Mouse (Mus musculus) lung, postnatal 25 days (tissue): ENCODE measurements around the gene Luc7l.

Experiments used
- DNase-seq: peaks from one replicate; pipeline ENCODE4 v3.0.0; 2022; ENCODE audit warnings: low spot score

The Luc7l gene

DNA sequence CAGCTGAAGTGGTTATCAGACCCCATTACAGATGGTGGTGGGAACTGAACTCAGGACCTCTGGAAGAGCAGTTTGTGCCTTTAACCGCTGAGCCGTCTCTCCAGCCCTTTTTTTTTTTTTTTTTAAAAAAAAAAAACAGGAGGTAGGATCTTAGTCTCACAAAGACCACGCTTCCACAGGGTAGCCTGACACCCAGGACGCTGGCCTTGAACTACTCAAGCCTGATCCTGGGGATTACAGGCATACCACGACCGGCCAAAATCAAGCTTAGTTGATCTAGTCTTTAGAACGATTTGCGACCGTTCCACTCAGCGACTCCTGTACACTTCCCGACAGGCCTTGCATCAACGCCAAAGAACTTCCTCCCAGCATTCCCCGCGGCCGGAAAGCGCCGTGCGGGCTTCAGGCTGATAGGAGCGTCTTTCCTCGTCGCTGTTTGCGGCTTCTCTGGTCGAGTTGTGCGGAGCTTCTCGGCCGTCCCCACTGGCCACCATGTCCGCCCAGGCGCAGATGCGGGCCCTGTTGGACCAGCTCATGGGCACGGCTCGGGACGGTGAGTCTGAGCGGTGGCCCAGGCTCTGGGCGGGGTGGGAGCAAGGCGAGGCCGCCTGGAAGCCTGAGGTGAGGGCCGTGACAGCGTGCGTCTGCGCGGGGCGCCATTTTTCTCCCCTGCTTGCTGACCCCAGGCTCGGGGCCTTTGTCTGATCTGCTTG is at the start of gene Luc7l:
Gene Luc7l (plus strand): TSS at position 358 of the 713 bp plus-strand sequence.
- DNase-seq: peak; percentile 94

DNA sequence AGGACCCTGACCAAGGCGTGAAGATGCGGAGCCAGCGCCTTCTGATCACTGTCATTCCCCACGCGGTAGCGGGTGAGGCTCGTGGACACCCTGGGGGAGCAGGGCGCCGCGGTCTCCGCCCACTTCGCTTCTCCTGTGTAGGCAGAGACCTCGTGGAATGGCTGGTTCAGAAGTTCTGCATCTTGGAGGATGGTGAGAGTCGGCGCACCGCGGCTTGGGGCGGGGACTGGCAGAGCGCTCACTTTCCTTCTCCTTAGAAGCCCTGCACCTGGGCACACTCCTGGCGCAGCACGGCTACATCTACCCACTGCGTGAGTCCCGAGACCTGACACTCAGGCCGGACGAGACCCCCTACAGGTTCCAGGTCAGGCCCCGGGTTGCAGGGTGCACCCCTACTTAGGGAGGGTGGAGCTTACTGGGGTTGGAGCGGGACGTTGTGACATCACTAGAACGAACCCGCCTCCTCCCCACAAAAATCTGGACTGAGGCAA is 49.3 kb upstream of the Luc7l start:
- peak; percentile 36 for DNase-seq

DNA sequence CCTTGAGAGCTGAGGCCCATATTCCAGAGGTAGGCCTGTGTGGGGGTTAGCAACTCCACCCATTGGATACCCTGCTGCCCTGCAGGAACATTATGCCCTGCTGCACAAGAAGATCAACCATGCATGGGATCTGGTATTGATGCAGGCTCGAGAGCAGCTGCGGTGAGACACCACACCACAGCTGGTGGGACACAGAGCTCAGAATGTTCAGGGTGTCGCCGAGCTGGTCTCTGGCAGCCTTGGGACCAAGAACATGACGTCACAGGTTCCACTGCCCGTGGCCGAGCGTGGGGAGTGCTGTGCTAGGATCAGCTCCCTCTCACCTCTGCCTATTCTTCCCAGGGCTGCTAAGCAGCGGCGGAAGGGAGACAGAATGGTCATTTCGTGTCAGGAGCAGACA is 47.9 kb upstream of the Luc7l start:
- DNase-seq: no peak

DNA sequence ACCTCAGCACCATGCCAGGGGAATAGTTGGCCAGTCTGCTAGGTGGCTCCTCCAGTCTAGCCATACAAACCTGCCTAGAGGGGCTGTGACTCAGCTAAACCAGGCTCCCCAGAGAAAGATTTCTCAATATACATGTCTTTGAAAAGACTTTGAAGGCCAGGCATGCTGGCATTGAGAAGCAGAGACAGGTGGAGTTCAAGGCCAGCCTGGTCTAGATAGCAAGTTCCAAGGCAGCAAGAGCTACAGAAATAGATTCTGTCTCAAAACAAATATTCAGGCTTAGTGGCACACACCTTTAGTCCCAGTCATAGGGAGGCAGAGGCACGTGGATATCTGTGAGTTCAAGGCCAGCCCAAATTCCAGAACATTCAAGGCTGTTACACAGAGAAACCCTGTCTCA is 46.3 kb upstream of the Luc7l start:
- DNase-seq: no peak

DNA sequence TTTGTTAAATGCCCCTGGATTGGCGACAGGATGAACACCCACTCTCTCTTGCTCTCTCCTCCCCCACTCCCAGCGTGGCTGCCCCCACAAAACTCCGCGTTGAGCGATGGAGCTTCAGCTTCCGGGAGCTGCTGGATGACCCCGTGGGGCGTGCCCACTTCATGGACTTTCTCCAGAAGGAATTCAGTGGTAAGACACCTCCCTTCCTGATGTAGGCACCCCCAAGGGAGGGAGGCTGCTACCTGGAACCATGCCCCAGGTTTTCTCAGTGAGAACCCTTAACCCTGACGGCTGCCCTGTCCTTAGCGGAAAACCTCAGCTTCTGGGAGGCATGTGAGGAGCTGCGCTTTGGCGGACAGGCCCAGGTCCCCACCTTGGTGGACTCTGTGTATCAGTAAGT is 45.0 kb upstream of the Luc7l start, which contains the start of gene Arhgdig:
Gene Arhgdig (minus strand): TSS at position 101 of the 400 bp plus-strand sequence.
- no peak for DNase-seq

DNA sequence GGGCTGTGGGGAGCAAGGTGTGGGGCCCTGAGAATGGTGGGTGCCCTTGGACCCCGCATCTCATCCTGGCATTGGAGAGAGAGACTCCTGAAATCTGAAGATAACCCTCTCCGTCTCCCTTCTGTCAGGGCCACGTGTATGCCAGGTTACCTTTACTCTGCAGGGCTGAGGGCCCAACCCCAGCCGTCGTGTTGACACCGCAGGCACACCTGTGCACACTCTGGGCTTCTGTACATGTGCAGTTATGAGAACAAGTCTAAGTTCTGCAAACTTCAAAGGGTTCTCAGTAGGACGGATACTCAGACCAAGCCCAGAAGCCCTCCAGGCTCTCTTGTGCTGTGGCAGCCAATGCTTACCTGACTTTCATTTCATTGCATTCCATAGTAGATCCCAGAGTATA is 40.5 kb upstream of the Luc7l start:
- DNase-seq: no peak

DNA sequence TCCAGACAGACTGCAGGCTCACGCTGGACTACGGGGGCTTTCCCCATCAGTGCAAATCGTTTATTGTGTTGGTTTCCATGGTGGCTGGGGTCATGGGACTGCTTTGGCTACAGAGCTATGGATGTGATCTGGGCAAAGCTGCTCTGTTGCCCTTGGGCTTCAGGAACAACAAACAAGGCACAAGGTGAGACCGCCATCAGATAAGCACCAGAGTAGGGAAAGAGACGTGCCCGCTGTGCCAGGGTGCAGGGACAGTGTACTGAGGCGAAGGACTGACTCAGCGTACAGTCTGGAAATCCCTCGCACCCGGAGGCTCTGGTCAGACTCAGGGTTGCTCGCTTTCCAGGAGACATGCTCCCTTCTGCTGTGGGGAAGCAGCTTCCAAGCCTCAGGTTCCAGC is 40.0 kb upstream of the Luc7l start:
- DNase-seq: no peak

DNA sequence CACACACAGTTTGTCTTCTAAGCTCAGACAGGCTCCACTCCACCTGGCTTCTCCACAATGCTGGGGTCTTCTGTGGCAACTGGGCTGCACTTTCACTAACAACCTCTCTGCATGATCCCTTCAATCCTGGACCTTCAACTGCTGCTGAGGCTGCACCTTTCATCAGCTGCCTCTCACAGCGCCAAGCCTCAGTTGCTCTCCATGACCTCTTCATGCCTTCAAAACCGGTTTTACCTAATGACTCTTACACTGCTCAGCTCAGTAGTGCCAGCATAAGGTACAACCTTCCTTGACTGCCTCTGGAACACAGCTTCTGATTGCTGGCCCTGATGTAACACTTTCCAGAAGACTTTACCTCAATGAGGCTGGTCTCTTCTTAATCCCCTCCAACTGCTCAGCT is 31.2 kb upstream of the Luc7l start:
- no peak for DNase-seq

DNA sequence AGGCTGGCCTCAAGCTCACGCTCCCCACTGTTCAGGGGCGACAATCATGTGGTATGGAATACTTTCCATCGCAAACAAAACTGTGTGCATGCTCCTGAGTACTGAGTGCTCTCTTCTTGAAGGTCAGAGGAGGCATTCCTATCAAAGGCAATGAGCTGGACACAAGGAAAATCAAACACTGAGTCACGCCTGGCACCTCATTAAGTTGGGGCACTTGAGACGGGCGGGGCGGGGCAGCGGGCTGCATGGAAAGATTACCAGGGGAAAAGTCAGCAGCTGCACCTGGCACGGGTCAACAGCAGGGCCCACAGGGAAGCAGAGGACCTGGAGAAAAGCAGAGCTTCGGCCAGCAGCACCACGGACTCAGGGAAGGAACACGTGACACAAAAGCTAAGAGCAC is 27.5 kb upstream of the Luc7l start:
- DNase-seq: peak; percentile 80

DNA sequence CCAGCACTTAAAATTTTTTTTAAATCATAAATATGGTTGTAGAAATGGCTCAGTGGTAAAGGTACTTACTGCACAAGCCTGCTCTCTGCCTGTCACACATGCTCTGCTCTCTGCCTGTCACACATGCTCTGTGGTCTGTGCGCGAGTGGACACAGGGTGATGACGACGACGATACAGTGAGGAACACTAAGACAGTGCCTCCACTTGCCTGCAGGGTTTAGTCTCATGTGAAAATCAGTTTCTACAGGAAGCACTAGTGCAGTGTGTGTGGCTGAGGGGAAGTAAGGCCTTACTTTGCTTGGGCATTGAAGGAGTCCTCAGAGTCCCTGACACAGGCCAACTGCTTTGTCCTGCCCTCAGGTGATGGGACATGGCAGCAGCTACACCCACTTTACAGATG is 22.9 kb upstream of the Luc7l start:
- no peak for DNase-seq

DNA sequence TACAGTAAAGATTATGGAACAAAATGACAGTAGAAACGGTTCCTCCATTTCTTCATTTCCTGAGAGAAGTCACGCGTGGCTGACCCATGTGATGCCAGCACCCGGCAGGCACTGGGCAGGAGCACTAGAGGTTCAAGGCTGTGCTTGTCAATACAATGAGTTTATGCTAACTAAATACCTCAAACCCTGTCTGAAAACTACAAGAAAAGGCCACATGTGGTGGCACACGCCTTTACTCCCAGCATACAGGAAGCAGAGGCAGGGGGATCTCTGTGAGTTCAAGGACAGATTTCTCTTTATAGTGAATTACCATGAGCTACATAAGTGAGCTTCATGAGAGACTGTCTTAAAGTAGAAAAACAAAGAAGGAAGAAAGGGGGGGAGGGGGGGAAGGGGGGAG is 21.5 kb upstream of the Luc7l start:
- DNase-seq: no peak

DNA sequence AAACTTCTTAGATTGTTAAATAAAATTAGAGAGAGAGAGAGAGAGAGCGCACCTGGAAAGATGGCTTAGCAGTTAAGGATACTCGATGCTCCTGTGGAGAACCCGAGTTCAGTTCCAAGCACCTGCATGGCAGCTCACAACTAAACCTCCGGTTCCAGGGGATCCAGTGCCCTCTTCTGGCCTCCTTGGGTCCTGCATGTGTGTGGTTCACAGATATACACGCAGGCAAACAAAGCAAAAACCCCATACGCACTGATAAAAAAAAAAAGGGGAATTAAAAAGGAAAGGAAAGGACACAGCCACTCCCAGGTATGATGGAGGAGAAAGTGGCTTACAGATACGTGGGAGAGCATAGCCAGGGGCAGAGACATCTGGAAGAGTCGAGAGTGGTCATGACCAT is 19.8 kb upstream of the Luc7l start:
- no peak for DNase-seq

DNA sequence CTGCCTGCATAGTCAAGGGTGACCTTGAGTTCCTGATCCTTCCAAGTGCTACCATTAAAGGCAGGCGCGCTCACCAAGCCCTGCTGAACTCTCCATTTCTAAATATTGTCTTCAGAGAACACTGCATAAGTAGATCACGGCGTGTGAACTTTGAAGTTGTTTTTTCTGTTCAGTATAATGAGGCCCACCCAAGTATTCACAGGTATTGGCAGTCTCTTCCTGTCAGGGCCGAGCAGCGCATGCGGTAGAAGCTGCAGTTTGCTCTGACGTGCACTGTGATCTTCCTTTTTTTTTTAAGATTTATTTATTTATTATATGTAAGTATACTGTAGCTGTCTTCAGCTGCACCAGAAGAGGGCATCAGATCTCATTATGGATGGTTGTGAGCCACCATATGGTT is 18.3 kb upstream of the Luc7l start:
- DNase-seq: no peak

DNA sequence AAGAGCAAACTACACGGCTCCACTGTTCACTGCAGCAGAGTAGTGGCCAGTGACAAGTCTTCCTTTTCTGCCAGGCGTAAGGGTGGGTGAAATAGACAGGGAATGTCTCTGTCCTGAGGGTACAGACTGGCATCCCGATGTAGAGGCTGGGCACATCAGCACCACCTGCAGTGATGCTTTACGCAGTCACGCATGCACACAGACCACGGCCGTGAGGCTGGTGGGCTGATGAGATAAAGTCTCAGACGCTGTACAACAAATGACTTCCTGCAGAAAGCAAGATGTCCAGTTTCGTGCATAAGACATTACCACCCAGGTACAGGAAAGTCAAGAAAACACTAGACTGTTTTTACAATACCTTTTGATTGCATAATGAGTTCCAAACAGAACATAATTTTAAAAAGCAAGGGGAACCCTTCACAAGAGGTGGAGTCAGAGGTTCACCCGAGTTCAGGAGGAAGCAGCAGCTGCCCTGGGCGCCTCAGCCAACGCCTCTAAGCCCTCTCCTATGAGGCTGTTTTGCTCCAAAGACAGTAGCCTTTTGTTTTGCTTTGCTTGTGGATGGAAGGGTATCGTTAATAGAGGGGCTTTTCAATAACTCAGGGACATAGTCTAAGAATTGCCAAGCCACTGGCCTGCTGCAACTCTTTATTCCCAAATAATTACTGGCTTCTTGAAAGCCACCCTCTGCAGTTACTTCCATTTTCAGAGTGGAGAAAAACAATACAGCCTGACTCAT is 17.4 kb upstream of the Luc7l start:
- DNase-seq: no peak

DNA sequence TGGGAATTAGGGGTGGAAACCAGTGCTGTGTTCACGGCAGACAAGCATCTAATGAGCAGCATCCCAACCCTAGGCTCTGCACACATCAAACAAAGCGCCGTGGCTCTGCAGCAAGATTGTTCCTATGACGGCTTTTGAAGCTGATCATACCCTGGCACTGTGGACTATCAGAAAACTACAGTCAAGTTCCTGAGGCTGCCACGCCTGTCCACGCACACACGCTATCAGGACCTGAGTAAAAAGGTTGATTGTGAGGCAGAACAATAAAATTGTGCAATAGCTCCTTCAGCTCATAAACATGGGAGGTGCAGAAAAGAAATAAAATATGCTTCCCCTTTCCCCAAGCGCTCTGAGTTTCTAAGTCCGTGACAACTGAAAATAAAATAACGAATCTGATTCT is 15.0 kb upstream of the Luc7l start:
- no peak for DNase-seq

DNA sequence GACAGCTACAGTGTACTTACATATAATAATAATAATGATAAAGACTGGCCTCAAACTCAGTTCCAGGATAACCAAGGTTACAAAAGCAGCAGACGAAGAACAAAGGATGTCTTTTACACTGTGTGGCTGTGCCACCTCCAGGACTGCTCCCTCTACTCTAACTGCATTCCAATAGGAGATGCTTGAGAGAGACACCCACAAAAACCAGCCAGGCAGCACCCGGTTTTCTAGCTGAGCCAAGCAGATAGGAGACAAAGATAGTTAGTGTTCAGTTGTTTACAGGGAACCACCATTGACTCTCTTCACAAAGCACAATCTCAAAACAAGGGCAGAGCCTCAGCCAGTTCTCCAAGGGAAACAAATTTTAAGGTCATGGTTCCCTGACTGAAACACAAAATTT is 13.1 kb upstream of the Luc7l start:
- no peak for DNase-seq

DNA sequence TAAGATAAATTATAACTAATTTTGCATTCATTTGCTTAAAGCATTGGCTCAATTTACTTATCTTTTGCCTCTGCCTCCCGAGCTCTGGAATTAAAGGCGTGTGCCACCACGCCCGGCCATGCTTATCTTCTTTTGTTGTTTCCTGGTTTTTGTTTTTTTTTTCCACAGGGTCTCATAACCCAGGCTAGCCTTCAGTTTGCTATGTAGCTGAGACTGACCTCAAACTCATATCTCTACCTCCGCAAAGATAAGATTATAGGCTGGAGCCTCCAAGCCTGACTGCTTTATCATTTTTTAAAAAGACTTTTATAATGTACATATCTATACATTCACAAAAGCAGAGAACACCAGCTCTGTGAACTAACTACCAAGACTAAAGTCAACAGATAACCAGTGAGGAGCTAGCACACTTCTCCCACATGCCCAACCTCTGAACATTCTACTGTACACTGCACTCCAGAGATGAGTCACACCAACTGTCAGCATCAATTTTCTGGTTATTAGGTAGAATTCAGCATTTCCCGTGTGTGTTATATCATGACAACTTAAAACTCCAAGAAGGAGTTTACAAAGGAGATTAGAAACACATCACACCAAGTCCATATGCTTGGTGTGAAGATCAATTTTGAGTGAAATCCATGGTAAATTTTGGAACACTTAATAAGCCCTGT is 12.4 kb upstream of the Luc7l start:
- DNase-seq: no peak

DNA sequence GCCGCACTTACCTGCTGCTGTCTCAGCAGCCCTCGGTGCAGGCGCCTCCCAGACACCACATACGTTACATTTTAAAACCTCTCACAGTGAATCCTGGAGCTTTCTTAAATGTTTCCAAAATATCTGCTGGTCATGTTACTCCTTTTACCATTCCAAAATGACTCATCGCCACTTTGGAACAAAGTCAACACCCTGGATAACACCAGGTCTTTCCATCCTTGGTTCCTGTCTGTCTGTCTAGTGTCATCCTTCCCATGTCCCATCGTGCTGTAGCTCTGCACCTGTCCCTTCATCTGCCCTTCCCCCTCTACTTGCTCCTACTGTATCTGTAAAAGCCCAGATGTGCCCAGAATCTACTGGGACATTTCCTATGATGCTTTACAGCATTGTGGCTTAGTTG is 11.7 kb upstream of the Luc7l start:
- no peak for DNase-seq

DNA sequence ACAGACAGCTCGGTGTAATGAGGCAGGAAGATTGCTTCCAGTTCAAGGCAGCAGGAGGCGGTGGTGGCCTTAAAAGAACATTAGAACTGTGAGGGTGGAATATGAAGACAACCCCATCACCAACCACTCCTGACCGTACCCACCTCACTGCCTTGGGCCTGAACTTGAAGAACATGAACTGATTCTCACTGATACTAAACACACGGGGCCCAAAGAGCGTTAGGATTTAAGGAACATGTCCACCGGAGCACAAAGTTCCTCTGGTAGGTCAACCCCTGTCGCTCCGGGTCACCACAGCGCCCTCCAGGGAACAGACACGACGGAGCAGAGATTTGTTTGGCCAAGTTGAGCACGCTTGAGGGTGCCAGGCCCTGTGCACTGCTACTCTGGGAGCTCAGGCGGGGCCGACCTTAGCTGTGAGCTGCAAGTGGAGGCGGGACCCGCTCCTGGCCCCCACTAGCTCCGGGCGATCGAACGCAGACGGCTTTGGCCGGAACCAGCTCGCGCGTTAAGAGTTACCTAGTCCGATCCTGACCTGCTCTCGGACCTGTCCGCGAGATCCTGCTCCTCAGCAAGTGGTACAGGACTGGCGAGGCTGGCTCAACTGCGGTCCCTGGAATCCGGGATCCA is 9.1 kb upstream of the Luc7l start:
- DNase-seq: peak; percentile 85

DNA sequence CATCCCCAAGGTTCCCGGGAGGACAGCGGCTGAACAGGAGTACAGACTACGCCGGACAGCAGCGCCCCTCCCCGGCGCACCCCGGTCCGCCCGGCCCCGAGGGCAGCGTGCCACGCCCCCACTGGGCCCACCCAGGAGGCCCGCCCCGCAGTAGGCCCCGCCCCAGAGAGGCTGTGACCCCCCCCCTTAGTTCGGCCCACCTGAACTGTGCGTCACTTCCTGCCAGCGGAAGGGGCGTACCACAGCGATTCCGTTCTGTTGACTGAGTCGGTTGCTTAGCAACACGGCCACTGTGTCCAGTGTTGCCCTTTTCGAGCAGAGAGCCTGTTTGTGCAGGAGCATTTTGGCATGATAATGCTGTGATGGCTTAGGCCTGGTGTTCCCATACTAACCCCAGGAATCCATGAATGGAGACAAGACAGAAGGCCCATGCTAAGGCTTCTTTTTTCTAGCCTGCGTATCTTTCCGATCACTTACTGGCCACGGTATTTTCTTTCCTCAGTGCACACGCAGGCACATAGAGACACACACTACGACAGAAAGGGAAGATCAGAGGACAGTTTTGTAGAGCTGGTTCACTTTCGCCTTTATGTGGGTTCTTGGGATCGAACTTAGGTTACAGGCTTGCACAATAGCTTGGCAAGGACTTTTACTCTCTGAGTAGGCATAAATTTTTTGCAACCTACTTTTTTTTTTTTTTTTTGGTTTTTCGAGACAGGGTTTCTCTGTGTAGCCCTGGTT is 8.4 kb upstream of the Luc7l start, which contains the start of gene Fam234a:
Gene Fam234a (minus strand): TSS at position 142 of the 741 bp plus-strand sequence.
- DNase-seq: peak; percentile 96

DNA sequence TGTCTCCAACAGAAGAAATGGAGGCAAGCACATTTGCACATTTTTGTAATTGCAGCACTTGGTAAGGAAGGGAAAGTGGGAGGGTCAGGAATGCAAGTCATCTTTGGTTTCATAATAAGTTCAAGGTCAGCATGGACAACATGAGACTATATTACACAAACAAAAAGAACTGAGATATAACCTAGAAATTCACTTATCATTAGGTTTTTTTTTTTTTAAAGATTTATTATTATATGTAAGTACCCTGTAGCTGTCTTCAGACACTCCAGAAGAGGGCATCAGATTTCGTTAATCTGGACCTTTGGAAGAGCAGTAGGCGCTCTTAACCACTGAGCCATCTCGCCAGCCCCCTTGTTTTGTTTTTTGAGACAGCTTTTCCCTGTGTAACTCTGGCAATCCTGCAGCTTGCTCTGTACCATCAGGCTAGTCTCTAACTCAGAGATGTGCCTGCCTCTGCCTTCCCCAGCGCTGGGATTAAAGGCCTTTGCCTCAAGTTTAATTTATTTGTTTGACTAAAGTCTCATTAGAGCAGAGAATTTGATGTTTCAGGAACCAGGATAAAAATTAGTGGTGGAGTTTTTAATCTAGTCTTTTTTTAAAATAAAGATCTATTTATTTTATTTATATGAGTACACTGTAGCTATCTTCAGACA is 684 bp upstream of the Luc7l start:
- DNase-seq: no peak
